Mouse (Mus musculus): ENCODE data around the gene Pla2g6. TPM values are rescaled to one million over a fixed set of nuclear protein-coding genes. Genes with fewer than 3 reads are reported as not detected.

Pla2g6 gene
- polyA plus RNA-seq, 1 experiment from 2014 or later, result 11.6 TPM

GRCm38 (mm10) chr15:79329346-79329978 lies 1.3 kb upstream of the Pla2g6 start:
- H3K4me2 ChIP-seq, result no peak overlapping the region
- 95% methylated on average over 6 of the region's 6 CpGs for WGBS (ENCODE audit: insufficient replicate concordance)
- no peak overlapping the region for H3K4me3 ChIP-seq (ENCODE audit: low read depth, low read length)
- no peak overlapping the region for H3K9ac ChIP-seq (ENCODE audit: low read depth, low read length)
- no peaks in the 10 kb centered on the region for H3K36me3 ChIP-seq (ENCODE audit: control insufficient read depth, insufficient read depth, low read length)
- no peaks in the 10 kb centered on the region for H3K9me3 ChIP-seq (replicated peaks; ENCODE audit: control insufficient read depth, low read length)
- H3K27ac ChIP-seq (ENCODE audit: low read depth, low read length), result no peak overlapping the region
- ATAC-seq (replicated peaks; ENCODE audit: insufficient number of reproducible peaks, low FRiP score, low TSS enrichment), result no peak
- peaks cover 11% of the 10 kb centered on the region for H3K4me1 ChIP-seq (ENCODE audit: control insufficient read depth, insufficient read depth, low read length)
- no peaks in the 10 kb centered on the region for H3K27me3 ChIP-seq (ENCODE audit: control insufficient read depth, insufficient read depth, low read length)

GRCm38 (mm10) chr15:79328939-79329275 lies 717 bp upstream of the Pla2g6 start:
- Histone ChIP-seq H3K27ac (ENCODE audit: low read depth, low read length) (no peak overlapping the region), H3K36me3 (ENCODE audit: control insufficient read depth, insufficient read depth, low read length) (no peaks in the 10 kb centered on the region), H3K27me3 (ENCODE audit: control insufficient read depth, insufficient read depth, low read length) (no peaks in the 10 kb centered on the region), H3K9me3 (replicated peaks; ENCODE audit: control insufficient read depth, low read length) (no peaks in the 10 kb centered on the region), H3K4me1 (ENCODE audit: control insufficient read depth, insufficient read depth, low read length) (peaks cover 17% of the 10 kb centered on the region), H3K9ac (ENCODE audit: low read depth, low read length) (no peak overlapping the region), H3K4me2 (peak overlapping the region; percentile 88), H3K4me3 (ENCODE audit: low read depth, low read length) (0 out of 2 replicates have a peak overlapping the region, but pooled peaks have one; percentile 58)
- WGBS (ENCODE audit: insufficient replicate concordance), result 78% methylated on average over 4 of the region's 4 CpGs
- no peak for ATAC-seq (replicated peaks; ENCODE audit: insufficient number of reproducible peaks, low FRiP score, low TSS enrichment)

GRCm38 (mm10) chr15:79326971-79327961 lies 924 bp downstream of the Pla2g6 start:
- Histone ChIP-seq H3K36me3 (ENCODE audit: control insufficient read depth, insufficient read depth, low read length) (no peaks in the 10 kb centered on the region), H3K4me1 (ENCODE audit: control insufficient read depth, insufficient read depth, low read length) (peaks cover 31% of the 10 kb centered on the region), H3K9ac (ENCODE audit: low read depth, low read length) (peak overlapping the region; percentile 83), H3K9me3 (replicated peaks; ENCODE audit: control insufficient read depth, low read length) (no peaks in the 10 kb centered on the region), H3K4me3 (ENCODE audit: low read depth, low read length) (peak overlapping the region; percentile 58), H3K4me2 (peak overlapping the region; percentile 88), H3K27me3 (ENCODE audit: control insufficient read depth, insufficient read depth, low read length) (no peaks in the 10 kb centered on the region), H3K27ac (ENCODE audit: low read depth, low read length) (peak overlapping the region; percentile 90)
- no peak for ATAC-seq (replicated peaks; ENCODE audit: insufficient number of reproducible peaks, low FRiP score, low TSS enrichment)
- WGBS (ENCODE audit: insufficient replicate concordance), result 21% methylated on average over 20 of the region's 20 CpGs

GRCm38 (mm10) chr15:79326264-79326663 lies 1.9 kb downstream of the Pla2g6 start:
- Histone ChIP-seq H3K27ac (ENCODE audit: low read depth, low read length) (no peak overlapping the region), H3K9me3 (replicated peaks; ENCODE audit: control insufficient read depth, low read length) (no peaks in the 10 kb centered on the region), H3K27me3 (ENCODE audit: control insufficient read depth, insufficient read depth, low read length) (no peaks in the 10 kb centered on the region), H3K4me1 (ENCODE audit: control insufficient read depth, insufficient read depth, low read length) (peaks cover 37% of the 10 kb centered on the region), H3K9ac (ENCODE audit: low read depth, low read length) (no peak overlapping the region), H3K36me3 (ENCODE audit: control insufficient read depth, insufficient read depth, low read length) (no peaks in the 10 kb centered on the region), H3K4me3 (ENCODE audit: low read depth, low read length) (no peak overlapping the region), H3K4me2 (peak overlapping the region; percentile 88; the same call in 1 of the 2 replicates)
- ATAC-seq (replicated peaks; ENCODE audit: insufficient number of reproducible peaks, low FRiP score, low TSS enrichment), result no peak
- WGBS (ENCODE audit: insufficient replicate concordance), result 62% methylated on average over 4 of the region's 4 CpGs

GRCm38 (mm10) chr15:79325742-79326141 lies 2.4 kb downstream of the Pla2g6 start:
- no peak overlapping the region for H3K27ac ChIP-seq (ENCODE audit: low read depth, low read length)
- peak overlapping the region; percentile 4; the same call in 1 of the 2 replicates for H3K9ac ChIP-seq (ENCODE audit: low read depth, low read length)
- ATAC-seq (replicated peaks; ENCODE audit: insufficient number of reproducible peaks, low FRiP score, low TSS enrichment), result no peak
- peaks cover 37% of the 10 kb centered on the region for H3K4me1 ChIP-seq (ENCODE audit: control insufficient read depth, insufficient read depth, low read length)
- no peak overlapping the region for H3K4me3 ChIP-seq (ENCODE audit: low read depth, low read length)
- no peak overlapping the region for H3K4me2 ChIP-seq
- H3K27me3 ChIP-seq (ENCODE audit: control insufficient read depth, insufficient read depth, low read length), result no peaks in the 10 kb centered on the region
- no peaks in the 10 kb centered on the region for H3K9me3 ChIP-seq (replicated peaks; ENCODE audit: control insufficient read depth, low read length)
- H3K36me3 ChIP-seq (ENCODE audit: control insufficient read depth, insufficient read depth, low read length), result no peaks in the 10 kb centered on the region
- 60% methylated on average over 3 of the region's 3 CpGs for WGBS (ENCODE audit: insufficient replicate concordance)

GRCm38 (mm10) chr15:79324373-79324772 lies 3.8 kb downstream of the Pla2g6 start:
- H3K27ac ChIP-seq (ENCODE audit: low read depth, low read length), result peak overlapping the region; percentile 46
- no peaks in the 10 kb centered on the region for H3K36me3 ChIP-seq (ENCODE audit: control insufficient read depth, insufficient read depth, low read length)
- H3K4me1 ChIP-seq (ENCODE audit: control insufficient read depth, insufficient read depth, low read length), result peaks cover 37% of the 10 kb centered on the region
- no peak overlapping the region for H3K4me3 ChIP-seq (ENCODE audit: low read depth, low read length)
- H3K27me3 ChIP-seq (ENCODE audit: control insufficient read depth, insufficient read depth, low read length), result no peaks in the 10 kb centered on the region
- no peaks in the 10 kb centered on the region for H3K9me3 ChIP-seq (replicated peaks; ENCODE audit: control insufficient read depth, low read length)
- WGBS (ENCODE audit: insufficient replicate concordance), result 63% methylated on average over 3 of the region's 3 CpGs
- H3K9ac ChIP-seq (ENCODE audit: low read depth, low read length), result no peak overlapping the region
- no peak for ATAC-seq (replicated peaks; ENCODE audit: insufficient number of reproducible peaks, low FRiP score, low TSS enrichment)
- H3K4me2 ChIP-seq, result no peak overlapping the region

- peak overlapping the region; percentile 46 for H3K27ac ChIP-seq (ENCODE audit: low read depth, low read length)
- H3K27me3 ChIP-seq (ENCODE audit: control insufficient read depth, insufficient read depth, low read length), result no peaks in the 10 kb centered on the region
- H3K4me1 ChIP-seq (ENCODE audit: control insufficient read depth, insufficient read depth, low read length), result peaks cover 37% of the 10 kb centered on the region
- no peaks in the 10 kb centered on the region for H3K9me3 ChIP-seq (replicated peaks; ENCODE audit: control insufficient read depth, low read length)
- H3K4me2 ChIP-seq, result no peak overlapping the region
- no peak for ATAC-seq (replicated peaks; ENCODE audit: insufficient number of reproducible peaks, low FRiP score, low TSS enrichment)
- no peaks in the 10 kb centered on the region for H3K36me3 ChIP-seq (ENCODE audit: control insufficient read depth, insufficient read depth, low read length)
- no peak overlapping the region; the same call in 1 of the 2 replicates for H3K9ac ChIP-seq (ENCODE audit: low read depth, low read length)
- WGBS (ENCODE audit: insufficient replicate concordance), result 74% methylated on average over 4 of the region's 4 CpGs
- no peak overlapping the region for H3K4me3 ChIP-seq (ENCODE audit: low read depth, low read length)
Measured at GRCm38 (mm10) chr15:79323791-79324155, 4.4 kb downstream of the Pla2g6 start.

GRCm38 (mm10) chr15:79322991-79323790 lies 5.0 kb downstream of the Pla2g6 start:
- Histone ChIP-seq H3K4me2 (no peak overlapping the region), H3K27me3 (ENCODE audit: control insufficient read depth, insufficient read depth, low read length) (no peaks in the 10 kb centered on the region), H3K36me3 (ENCODE audit: control insufficient read depth, insufficient read depth, low read length) (no peaks in the 10 kb centered on the region), H3K9ac (ENCODE audit: low read depth, low read length) (peak overlapping the region; percentile 39; the same call in 1 of the 2 replicates), H3K4me3 (ENCODE audit: low read depth, low read length) (no peak overlapping the region), H3K4me1 (ENCODE audit: control insufficient read depth, insufficient read depth, low read length) (peaks cover 37% of the 10 kb centered on the region), H3K9me3 (replicated peaks; ENCODE audit: control insufficient read depth, low read length) (no peaks in the 10 kb centered on the region), H3K27ac (ENCODE audit: low read depth, low read length) (peak overlapping the region; percentile 68)
- no peak for ATAC-seq (replicated peaks; ENCODE audit: insufficient number of reproducible peaks, low FRiP score, low TSS enrichment)
- 66% methylated on average over 6 of the region's 6 CpGs for WGBS (ENCODE audit: insufficient replicate concordance)

All from heart, embryonic 11.5 days (tissue).